Mouse (Mus musculus): ENCODE data around the gene 1700019N19Rik. TPM values are rescaled to one million over a fixed set of nuclear protein-coding genes. Genes with fewer than 3 reads are reported as not detected.
A peak's percentile ranks its signal among the peaks of the same experiment; 100 is the strongest.

1700019N19Rik gene
- polyA plus RNA-seq, 1 experiment from 2014 or later = not detected

- no peak overlapping the region for H3K4me2 ChIP-seq (ENCODE audit: low read depth, low read length)
- H3K27ac ChIP-seq (ENCODE audit: low read length) = no peak overlapping the region
- no peak overlapping the region for H3K4me3 ChIP-seq (ENCODE audit: low read depth, low read length)
- no peaks in the 10 kb centered on the region for H3K36me3 ChIP-seq (ENCODE audit: control insufficient read depth, insufficient read depth)
- 46% methylated on average over 5 of the region's 5 CpGs for WGBS (ENCODE audit: insufficient replicate concordance)
- H3K9ac ChIP-seq (ENCODE audit: low read depth, low read length) = no peak overlapping the region
- no peak for ATAC-seq (ENCODE audit: low read depth)
- no peaks in the 10 kb centered on the region for H3K9me3 ChIP-seq (replicated peaks; ENCODE audit: control insufficient read depth, low read length)
- no peaks in the 10 kb centered on the region for H3K27me3 ChIP-seq (ENCODE audit: control insufficient read depth, insufficient read depth, low read depth, low read length)
- no peaks in the 10 kb centered on the region for H3K4me1 ChIP-seq (ENCODE audit: control insufficient read depth, low read depth, low read length)
Observed at GRCm38 (mm10) chr19:58776461-58776860, 17.8 kb downstream of the 1700019N19Rik start.

GRCm38 (mm10) chr19:58767329-58767728, 26.9 kb downstream of the 1700019N19Rik start:
- 88% methylated on average over 6 of the region's 6 CpGs for WGBS (ENCODE audit: insufficient replicate concordance)
- ATAC-seq (ENCODE audit: low read depth) = no peak
- H3K36me3 ChIP-seq (ENCODE audit: control insufficient read depth, insufficient read depth) = no peaks in the 10 kb centered on the region
- H3K4me3 ChIP-seq (ENCODE audit: low read depth, low read length) = no peak overlapping the region
- no peaks in the 10 kb centered on the region for H3K9me3 ChIP-seq (replicated peaks; ENCODE audit: control insufficient read depth, low read length)
- no peaks in the 10 kb centered on the region for H3K4me1 ChIP-seq (ENCODE audit: control insufficient read depth, low read depth, low read length)
- no peaks in the 10 kb centered on the region for H3K27me3 ChIP-seq (ENCODE audit: control insufficient read depth, insufficient read depth, low read depth, low read length)
- no peak overlapping the region for H3K4me2 ChIP-seq (ENCODE audit: low read depth, low read length)
- no peak overlapping the region for H3K9ac ChIP-seq (ENCODE audit: low read depth, low read length)
- H3K27ac ChIP-seq (ENCODE audit: low read length) = no peak overlapping the region

DNA sequence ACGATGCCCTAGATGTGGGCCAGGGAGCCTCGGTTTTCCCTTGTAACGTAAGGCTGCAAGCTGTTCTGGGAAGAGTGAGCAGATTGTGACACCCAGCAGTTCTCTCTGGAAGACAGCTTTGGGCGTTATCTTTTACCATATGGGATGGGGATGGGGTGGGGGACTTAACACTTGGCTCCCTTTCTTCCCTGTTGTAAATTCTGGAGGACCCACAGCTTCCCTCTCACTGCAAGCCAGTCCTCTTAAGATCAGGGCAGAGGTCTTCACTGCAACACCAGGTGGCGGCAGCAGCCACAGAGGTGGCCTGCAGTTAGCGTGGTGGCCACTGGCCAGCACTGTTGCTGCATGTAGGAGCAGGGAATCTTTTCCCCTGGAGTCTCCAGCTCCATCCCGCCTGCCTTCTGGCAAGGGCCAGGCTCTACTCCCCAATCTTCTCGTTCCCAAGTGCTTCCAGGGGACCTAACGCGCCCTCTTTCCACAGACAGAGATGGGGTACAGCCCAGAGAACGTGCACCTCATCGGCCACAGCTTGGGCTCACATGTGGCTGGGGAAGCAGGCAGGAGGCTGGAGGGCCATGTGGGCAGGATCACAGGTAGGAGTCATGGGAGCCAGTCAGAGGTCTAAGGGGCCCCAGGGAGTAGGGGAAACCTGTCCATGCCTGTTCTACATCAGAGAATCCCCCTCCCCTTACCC, 31.3 kb downstream of the 1700019N19Rik start:
- Histone ChIP-seq H3K27ac (ENCODE audit: low read length) (no peak overlapping the region), H3K27me3 (ENCODE audit: control insufficient read depth, insufficient read depth, low read depth, low read length) (no peaks in the 10 kb centered on the region), H3K4me3 (ENCODE audit: low read depth, low read length) (no peak overlapping the region), H3K4me1 (ENCODE audit: control insufficient read depth, low read depth, low read length) (no peaks in the 10 kb centered on the region), H3K9me3 (replicated peaks; ENCODE audit: control insufficient read depth, low read length) (no peaks in the 10 kb centered on the region), H3K36me3 (ENCODE audit: control insufficient read depth, insufficient read depth) (no peaks in the 10 kb centered on the region), H3K4me2 (ENCODE audit: low read depth, low read length) (no peak overlapping the region), H3K9ac (ENCODE audit: low read depth, low read length) (no peak overlapping the region)
- 6% methylated on average over 12 of the region's 12 CpGs for WGBS (ENCODE audit: insufficient replicate concordance)
- ATAC-seq (ENCODE audit: low read depth) = no peak

DNA sequence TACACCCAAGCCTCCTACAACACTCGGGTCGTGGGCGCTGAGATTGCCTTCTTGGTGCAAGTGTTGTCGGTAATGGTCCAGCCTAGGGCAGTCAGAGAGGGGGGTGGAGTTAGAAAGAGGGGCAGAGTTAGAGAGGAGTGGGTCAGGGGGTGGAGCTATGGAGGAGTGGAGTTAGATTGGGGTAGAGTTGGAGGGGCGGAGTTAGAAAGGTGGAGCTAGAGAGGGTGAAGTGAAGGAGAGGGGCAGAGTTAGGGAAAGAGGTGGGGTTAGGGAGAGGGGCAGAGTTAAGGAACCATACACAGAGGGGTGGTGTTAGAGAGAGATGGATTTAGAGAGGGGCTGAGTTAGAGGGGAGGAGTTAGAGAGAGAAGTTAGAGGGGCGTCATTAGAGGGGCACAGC, 31.9 kb downstream of the 1700019N19Rik start:
- Histone ChIP-seq H3K27me3 (ENCODE audit: control insufficient read depth, insufficient read depth, low read depth, low read length) (no peaks in the 10 kb centered on the region), H3K9me3 (replicated peaks; ENCODE audit: control insufficient read depth, low read length) (no peaks in the 10 kb centered on the region), H3K4me3 (ENCODE audit: low read depth, low read length) (no peak overlapping the region), H3K4me1 (ENCODE audit: control insufficient read depth, low read depth, low read length) (no peaks in the 10 kb centered on the region), H3K9ac (ENCODE audit: low read depth, low read length) (no peak overlapping the region), H3K36me3 (ENCODE audit: control insufficient read depth, insufficient read depth) (no peaks in the 10 kb centered on the region), H3K27ac (ENCODE audit: low read length) (no peak overlapping the region), H3K4me2 (ENCODE audit: low read depth, low read length) (no peak overlapping the region)
- 15% methylated on average over 6 of the region's 6 CpGs for WGBS (ENCODE audit: insufficient replicate concordance)
- no peak for ATAC-seq (ENCODE audit: low read depth)

- 39% methylated on average over 9 of the region's 9 CpGs for WGBS (ENCODE audit: insufficient replicate concordance)
- H3K27me3 ChIP-seq (ENCODE audit: control insufficient read depth, insufficient read depth, low read depth, low read length) = no peaks in the 10 kb centered on the region
- no peaks in the 10 kb centered on the region for H3K9me3 ChIP-seq (replicated peaks; ENCODE audit: control insufficient read depth, low read length)
- H3K4me2 ChIP-seq (ENCODE audit: low read depth, low read length) = no peak within 1 kb of the TSS
- ATAC-seq (ENCODE audit: low read depth) = peak; percentile 67
- H3K4me1 ChIP-seq (ENCODE audit: control insufficient read depth, low read depth, low read length) = no peaks in the 10 kb centered on the region
- H3K4me3 ChIP-seq (ENCODE audit: low read depth, low read length) = no peak within 1 kb of the TSS
- no peak within 1 kb of the TSS for H3K9ac ChIP-seq (ENCODE audit: low read depth, low read length)
- H3K27ac ChIP-seq (ENCODE audit: low read length) = no peak within 1 kb of the TSS
- H3K36me3 ChIP-seq (ENCODE audit: control insufficient read depth, insufficient read depth) = no peaks in the 10 kb centered on the region
Observed at GRCm38 (mm10) chr19:58759423-58759822, 34.8 kb downstream of the 1700019N19Rik start, which contains the start of gene Pnliprp2. Gene Pnliprp2 (plus strand): TSS chr19:58759719.

- no peak overlapping the region for H3K4me2 ChIP-seq (ENCODE audit: low read depth, low read length)
- no peaks in the 10 kb centered on the region for H3K4me1 ChIP-seq (ENCODE audit: control insufficient read depth, low read depth, low read length)
- H3K9me3 ChIP-seq (replicated peaks; ENCODE audit: control insufficient read depth, low read length) = no peaks in the 10 kb centered on the region
- no peak overlapping the region for H3K27ac ChIP-seq (ENCODE audit: low read length)
- no peak for ATAC-seq (ENCODE audit: low read depth)
- H3K36me3 ChIP-seq (ENCODE audit: control insufficient read depth, insufficient read depth) = no peaks in the 10 kb centered on the region
- H3K4me3 ChIP-seq (ENCODE audit: low read depth, low read length) = no peak overlapping the region
- no peak overlapping the region for H3K9ac ChIP-seq (ENCODE audit: low read depth, low read length)
- H3K27me3 ChIP-seq (ENCODE audit: control insufficient read depth, insufficient read depth, low read depth, low read length) = no peaks in the 10 kb centered on the region
- 65% methylated on average over 4 of the region's 4 CpGs for WGBS (ENCODE audit: insufficient replicate concordance)
Observed at GRCm38 (mm10) chr19:58758871-58759270, 35.4 kb downstream of the 1700019N19Rik start.

DNA sequence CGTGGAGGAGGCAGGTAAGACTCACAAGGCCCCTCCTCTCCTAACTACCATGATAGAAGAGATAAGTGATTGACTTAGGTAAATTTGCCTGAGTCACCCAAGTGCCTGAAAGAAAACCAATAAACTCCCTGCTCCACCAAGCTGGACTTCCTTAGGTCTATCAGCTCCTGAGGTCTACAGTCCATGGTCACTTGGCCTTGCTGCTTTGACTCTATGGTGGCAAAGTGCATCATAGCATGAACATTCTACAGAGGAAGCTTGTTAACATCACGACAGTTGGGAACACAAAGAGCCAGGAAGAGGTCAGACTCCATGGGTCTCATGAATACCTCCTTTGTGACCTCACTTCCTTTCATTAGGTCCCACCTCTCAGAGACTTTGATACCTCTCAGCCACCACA, 42.8 kb downstream of the 1700019N19Rik start:
- 41% methylated on average over 2 of the region's 2 CpGs for WGBS (ENCODE audit: insufficient replicate concordance)
- no peak overlapping the region for H3K4me2 ChIP-seq (ENCODE audit: low read depth, low read length)
- H3K9ac ChIP-seq (ENCODE audit: low read depth, low read length) = no peak overlapping the region
- H3K27me3 ChIP-seq (ENCODE audit: control insufficient read depth, insufficient read depth, low read depth, low read length) = no peaks in the 10 kb centered on the region
- no peaks in the 10 kb centered on the region for H3K4me1 ChIP-seq (ENCODE audit: control insufficient read depth, low read depth, low read length)
- no peak overlapping the region for H3K4me3 ChIP-seq (ENCODE audit: low read depth, low read length)
- no peaks in the 10 kb centered on the region for H3K9me3 ChIP-seq (replicated peaks; ENCODE audit: control insufficient read depth, low read length)
- no peak overlapping the region for H3K27ac ChIP-seq (ENCODE audit: low read length)
- ATAC-seq (ENCODE audit: low read depth) = no peak
- H3K36me3 ChIP-seq (ENCODE audit: control insufficient read depth, insufficient read depth) = no peaks in the 10 kb centered on the region

DNA sequence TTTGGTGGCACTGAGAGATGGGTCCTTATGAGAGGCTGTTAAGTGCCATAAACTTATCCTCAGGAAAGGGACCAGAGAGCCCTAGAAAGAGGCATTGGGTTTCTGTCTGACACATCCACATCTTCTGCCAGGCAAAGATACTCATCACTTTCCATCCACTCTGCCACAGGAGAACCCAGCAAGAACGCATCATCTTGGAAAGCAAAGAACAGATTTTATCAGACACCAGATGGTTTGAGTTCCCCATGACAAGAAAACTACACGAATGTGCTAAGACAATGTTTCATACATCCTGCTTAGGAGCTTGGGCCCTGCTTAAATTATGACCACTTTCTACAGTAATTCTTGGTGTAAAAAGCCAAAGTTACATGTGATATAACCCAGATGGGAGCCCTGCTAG, 43.4 kb downstream of the 1700019N19Rik start:
- Histone ChIP-seq H3K9me3 (replicated peaks; ENCODE audit: control insufficient read depth, low read length) (no peaks in the 10 kb centered on the region), H3K4me1 (ENCODE audit: control insufficient read depth, low read depth, low read length) (no peaks in the 10 kb centered on the region), H3K4me3 (ENCODE audit: low read depth, low read length) (no peak overlapping the region), H3K27me3 (ENCODE audit: control insufficient read depth, insufficient read depth, low read depth, low read length) (no peaks in the 10 kb centered on the region), H3K27ac (ENCODE audit: low read length) (no peak overlapping the region), H3K4me2 (ENCODE audit: low read depth, low read length) (no peak overlapping the region), H3K36me3 (ENCODE audit: control insufficient read depth, insufficient read depth) (no peaks in the 10 kb centered on the region), H3K9ac (ENCODE audit: low read depth, low read length) (no peak overlapping the region)
- 49% methylated on average over 2 of the region's 2 CpGs for WGBS (ENCODE audit: insufficient replicate concordance)
- no peak for ATAC-seq (ENCODE audit: low read depth)

- Histone ChIP-seq H3K27me3 (ENCODE audit: control insufficient read depth, insufficient read depth, low read depth, low read length) (no peaks in the 10 kb centered on the region), H3K9ac (ENCODE audit: low read depth, low read length) (no peak overlapping the region), H3K36me3 (ENCODE audit: control insufficient read depth, insufficient read depth) (no peaks in the 10 kb centered on the region), H3K4me2 (ENCODE audit: low read depth, low read length) (no peak overlapping the region), H3K4me1 (ENCODE audit: control insufficient read depth, low read depth, low read length) (no peaks in the 10 kb centered on the region), H3K9me3 (replicated peaks; ENCODE audit: control insufficient read depth, low read length) (no peaks in the 10 kb centered on the region), H3K4me3 (ENCODE audit: low read depth, low read length) (no peak overlapping the region), H3K27ac (ENCODE audit: low read length) (no peak overlapping the region)
- WGBS (ENCODE audit: insufficient replicate concordance) = 67% methylated on average over 9 of the region's 9 CpGs
- no peak for ATAC-seq (ENCODE audit: low read depth)
Observed at GRCm38 (mm10) chr19:58747498-58748000, 46.7 kb downstream of the 1700019N19Rik start.

Measured in liver, embryonic 16.5 days (tissue).